Mouse (Mus musculus) large intestine, adult 2 months (tissue): ENCODE data around the gene Vps8. TPM values are rescaled to one million over a fixed set of nuclear protein-coding genes. Genes with fewer than 3 reads are reported as not detected.

ENCODE experiments used
- DNase-seq: peaks from one replicate; pipeline ENCODE4 v3.0.0-alpha.2; 2012; ENCODE audit warnings: low read depth, low spot score
- WGBS: fragments of 180-500 bp; shearing (Covaris S2); methylation state at CpG from one replicate; pipeline ENCODE4 v1.1.7; 2018; 5-methylcytosine and 5-hydroxymethylcytosine counted together
- polyA plus RNA-seq: library from polyadenylated mRNA; depleted of rRNA; stranded (reverse); fragments of >200 nt; gene quantifications from 2 replicates; pipeline ENCODE4 v1.2.3, GENCODE M21; 2012

The Vps8 gene
- polyA plus RNA-seq, 1 experiment, result 7.1 TPM

DNA sequence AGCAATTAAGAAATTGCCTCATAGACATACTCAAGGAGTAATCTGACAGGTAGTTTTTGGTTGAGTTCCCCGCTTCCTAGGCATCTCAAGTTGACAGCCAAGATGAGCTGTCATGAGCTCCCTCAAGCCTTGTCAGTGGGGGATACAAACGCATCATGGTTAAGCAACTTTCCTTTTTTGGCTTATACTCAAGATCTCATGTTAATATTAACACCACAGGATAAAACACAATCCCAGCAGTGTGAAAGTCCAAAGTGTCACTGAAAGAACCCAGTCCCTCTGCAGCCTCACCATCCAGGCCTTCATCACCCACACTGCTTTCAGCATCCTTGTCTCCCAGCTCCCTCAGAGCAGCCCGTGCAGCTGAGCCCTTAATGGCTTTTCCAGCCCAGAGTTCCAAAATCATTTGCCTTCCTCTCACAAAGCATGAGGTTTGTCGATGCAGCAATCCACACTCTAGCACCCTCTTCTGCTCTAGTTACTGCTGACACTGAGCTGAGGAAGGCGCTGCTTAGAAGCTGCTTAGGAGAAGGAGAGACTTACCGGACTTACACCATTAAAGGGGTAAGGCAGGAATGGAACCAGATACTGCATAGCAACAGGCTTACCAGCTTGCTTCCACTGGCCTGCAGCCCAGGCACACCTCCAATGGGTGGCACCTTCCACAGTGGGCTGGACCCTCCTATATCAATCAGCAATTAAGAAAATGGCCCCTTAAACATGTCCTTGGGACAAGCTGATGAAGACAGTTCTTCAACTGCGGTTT is 113.5 kb downstream of the Vps8 start:
- DNase-seq, result no peak
- whole genome bisulfite sequencing, result 73% methylated on average over 7 of the region's 7 CpGs

DNA sequence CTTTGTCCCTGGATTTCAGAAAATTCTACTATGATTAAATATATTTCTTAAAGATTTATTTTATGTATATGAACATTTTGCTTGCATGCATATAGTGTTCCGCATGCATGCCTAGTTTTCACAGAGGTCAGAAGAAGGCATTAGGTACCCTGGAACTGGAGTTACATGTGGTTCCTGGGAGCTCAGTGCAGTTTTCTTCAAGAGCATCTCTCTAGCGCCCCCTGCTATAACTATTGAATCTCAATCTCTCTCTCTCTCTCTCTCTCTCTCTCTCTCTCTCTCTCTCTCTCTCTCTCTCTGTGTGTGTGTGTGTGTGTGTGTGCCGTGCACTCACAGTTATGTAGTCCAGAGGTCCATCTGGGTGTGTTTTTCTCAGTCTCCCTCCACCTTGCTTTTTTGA is 114.4 kb downstream of the Vps8 start:
- DNase-seq, result no peak

DNA sequence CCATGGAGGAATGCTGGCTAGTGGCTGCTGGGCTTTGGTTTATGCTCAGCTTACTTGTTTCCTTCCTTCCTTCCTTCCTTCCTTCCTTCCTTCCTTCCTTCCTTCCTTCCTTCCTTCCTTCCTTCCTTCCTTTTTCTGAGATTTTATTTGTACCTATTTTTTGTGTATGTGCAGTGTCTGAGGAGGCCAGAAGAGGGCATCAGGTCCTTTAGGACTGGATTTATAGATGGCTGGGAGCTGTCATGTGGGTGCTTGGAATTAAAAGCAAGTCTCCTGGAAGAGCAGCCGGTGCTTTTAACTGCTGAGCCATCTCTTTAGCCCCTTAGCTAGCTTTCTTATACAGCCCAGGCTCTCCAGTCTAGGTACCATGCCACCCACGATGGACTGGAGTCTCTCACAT is 116.0 kb downstream of the Vps8 start:
- DNase-seq, result no peak
- 56% methylated on average over 2 of the region's 2 CpGs for WGBS

More for the DNA sequence above, 114.4 kb downstream of the Vps8 start:
- WGBS, result 88% methylated on average over 3 of the region's 3 CpGs

DNA sequence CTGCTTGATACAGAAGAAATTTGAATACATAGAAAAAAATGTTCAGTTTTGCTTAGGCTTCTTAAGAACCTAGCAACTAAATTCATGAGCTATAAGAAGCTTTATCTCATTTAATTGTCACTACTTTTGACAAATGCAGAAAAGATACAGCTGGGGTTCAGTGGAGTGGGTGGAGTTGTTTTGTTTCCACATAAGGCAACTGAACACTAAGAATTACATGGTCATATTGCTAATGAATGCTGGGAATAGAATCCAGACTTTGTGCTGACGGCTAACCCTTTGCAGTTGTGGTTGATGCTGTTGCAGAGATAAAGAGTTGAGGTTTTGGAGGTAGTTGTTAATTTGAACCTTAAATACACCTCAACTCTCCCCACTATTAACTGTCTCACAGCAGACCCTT is 119.6 kb downstream of the Vps8 start:
- DNase-seq, result no peak
- 96% methylated on average over 1 of the region's 1 CpGs for WGBS

DNA sequence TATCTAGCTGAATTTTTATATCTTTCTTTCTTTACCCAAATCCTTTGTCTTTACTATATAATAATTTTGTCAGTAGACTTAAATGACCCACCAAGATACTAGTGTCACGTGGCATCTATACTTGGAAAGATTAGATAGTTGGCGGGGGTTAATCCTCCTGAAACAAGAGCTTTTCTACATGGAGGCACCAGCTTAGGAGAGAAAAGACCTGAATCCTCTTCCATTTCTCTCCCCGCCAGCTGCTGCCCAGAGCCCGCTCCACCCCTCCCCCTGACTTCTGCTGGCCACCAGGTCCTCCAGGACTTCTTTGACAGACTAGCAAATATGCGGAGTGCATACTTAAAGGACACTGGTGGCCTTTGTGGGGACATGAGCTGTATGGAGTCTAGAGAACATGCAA is 124.5 kb downstream of the Vps8 start:
- no peak for DNase-seq
- WGBS, result 95% methylated on average over 5 of the region's 5 CpGs

DNA sequence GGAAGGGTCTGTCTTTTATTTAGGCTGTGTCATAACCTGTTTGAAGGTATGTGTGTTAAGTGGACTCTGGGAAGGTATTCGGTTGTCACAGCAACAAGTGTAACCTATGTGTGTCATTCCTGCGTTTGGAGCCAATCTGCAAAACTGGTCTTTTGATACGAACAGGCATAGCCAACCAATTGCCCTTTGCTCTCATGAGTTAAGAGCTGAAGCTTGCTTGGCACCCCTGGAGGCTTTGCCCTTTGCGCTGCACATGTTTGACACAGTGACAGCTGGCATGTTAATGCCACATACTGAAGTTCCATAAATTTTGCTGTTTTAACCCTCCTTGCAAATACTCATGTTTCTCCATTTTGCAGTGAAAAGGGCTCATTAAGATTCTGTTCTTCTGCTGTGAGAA is 126.8 kb downstream of the Vps8 start:
- no peak for DNase-seq
- WGBS, result 54% methylated on average over 4 of the region's 4 CpGs

DNA sequence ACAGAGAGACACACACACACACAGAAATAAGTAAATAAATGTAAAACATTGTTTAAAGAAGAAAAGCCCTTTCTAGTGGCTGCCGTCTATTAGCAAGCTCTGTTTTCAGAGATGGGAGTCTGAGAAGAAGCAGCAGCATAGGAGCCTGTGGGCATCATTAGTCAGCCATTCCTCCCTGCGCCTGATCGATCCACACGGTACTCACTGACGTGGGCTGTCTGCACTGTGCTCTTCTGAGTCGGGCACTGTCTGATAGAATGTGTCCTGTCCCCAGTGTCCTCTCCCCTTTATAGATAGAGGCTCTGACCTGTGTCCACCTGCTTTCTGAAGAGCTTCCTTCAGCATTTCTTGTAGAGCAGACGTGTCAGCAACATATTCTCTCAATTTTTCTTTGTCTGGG is 127.5 kb downstream of the Vps8 start:
- WGBS, result 72% methylated on average over 7 of the region's 7 CpGs
- no peak for DNase-seq

DNA sequence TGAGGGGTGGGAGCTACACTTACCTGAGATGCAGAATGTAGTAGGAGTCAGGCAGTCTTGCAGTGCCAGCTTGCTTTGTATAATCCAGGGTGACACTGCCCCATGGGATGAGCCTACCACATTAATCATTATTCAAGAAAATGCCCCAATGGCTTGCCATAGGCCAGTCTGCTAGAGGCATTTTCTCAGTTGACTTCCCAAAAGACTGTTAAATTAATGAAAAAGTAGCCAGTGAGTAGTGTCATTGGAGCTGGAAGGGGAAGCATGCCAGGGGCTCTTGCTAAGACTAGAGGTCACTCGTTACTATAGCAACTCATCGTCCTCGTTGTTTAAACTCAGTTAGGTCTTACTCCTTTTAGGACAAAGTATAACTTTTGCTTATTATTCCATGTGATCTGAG is 130.6 kb downstream of the Vps8 start:
- 89% methylated on average over 3 of the region's 3 CpGs for WGBS
- no peak for DNase-seq

DNA sequence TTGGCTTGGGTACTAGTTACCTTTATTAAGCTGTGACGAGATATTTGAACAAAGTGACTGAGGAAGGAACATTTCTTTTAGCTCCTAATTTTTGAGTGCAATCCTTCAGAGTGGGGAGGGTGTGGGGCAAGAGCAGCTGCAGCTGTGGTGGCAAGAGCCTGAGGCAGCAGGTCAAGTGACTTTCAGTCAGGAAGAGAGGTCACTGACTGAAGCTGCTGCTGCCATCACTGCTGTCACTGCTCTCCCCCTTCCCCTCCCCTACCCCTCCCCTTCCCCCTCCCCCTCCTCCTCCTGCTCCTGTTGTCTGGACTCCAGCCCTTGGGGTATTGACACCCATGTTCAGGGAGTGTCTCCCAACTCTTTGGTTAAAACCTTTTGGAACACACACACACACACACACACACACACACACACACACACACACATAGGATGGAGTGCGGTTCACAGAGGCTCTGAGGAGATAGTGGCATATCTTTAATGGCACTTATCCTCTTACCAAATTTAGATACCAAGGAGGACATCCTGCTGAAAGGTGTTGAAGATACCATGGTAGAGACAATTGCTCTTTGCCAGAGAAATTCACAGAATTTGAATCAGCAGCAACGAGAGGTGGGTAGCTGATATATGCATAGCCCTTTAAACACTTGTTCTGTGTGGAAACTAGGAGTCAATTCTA is 139.8 kb downstream of the Vps8 start:
- DNase-seq, result no peak
- WGBS, result 90% methylated on average over 3 of the region's 3 CpGs

DNA sequence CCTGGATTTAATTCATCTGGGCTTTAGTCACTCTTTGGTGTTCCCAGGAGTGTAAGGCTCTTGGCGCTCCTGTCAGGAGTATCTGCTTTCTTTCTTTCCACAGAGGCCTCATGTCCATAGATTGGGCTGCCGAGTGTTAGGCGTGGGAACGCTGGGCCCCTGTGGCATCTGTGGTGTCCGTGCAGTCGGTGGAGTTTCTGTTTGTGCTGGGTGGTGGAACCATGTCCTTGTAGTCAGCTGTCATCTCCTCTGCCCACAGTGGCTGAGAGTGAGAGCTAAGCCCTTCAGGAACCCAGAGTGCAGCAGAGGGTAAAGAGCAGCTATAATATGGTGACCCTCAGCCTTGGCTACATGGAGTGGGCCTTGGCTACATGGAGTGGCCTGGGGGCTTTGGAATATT is 140.4 kb downstream of the Vps8 start:
- no peak for DNase-seq
- WGBS, result 87% methylated on average over 6 of the region's 6 CpGs

DNA sequence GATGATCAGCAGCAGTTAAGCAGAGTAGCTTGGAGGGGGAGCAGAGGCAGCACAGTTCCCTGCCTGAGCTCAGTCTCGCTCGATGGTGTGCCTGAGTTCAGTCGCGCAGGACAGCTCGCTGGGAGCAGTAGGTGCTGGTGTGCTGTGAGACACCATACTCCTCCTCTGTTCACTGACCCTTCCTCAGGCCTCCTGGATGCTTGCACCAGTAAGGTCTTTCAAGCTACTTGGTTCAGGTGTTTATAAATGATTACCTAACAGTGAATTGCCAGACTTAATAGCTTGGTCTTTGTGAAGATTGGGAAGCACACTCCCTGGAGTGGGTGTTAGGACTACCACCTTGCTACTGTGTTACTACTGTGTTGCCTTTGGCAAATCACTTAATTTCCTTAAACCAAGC is 144.2 kb downstream of the Vps8 start:
- 97% methylated on average over 5 of the region's 5 CpGs for WGBS
- DNase-seq, result no peak

DNA sequence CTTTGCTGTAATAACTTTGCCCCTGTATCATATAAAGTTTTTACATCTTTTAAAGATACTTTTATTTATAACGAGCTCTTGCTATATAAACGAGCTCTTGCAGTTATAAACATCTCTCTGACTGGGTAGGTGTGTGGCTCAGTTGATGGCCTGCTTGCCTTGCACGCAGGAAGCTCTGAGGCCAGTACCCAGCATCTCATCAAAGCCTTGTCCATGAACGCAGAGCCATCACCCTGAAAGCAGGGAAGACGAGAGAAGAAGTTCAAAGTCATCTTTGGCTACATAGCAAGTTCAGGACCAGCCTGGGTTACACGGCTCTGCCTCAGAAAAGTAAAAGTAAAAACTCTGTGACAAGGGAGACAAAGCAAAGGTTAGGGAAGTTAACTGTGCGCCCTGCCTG is 147.0 kb downstream of the Vps8 start:
- DNase-seq, result no peak
- 73% methylated on average over 7 of the region's 7 CpGs for WGBS

DNA sequence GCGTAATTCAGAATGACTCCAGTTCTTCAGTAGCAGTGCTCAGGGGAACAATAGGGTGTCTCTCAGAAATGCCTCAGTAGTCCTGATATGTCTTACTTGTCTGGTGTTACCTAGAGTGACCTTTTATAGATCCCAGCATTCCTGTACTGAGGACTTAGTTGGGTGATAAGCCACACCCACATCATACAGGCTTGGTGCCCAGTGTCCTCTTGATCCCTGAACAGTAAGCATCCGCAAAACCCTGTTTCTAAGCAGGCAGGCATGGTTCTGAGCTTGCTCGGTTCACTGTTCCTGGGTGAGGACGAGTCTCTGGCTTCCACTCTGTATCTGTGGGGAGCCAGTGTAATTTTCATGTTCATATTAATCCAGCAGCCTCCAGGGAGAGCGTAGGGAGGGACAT is 147.9 kb downstream of the Vps8 start:
- peak; percentile 6 for DNase-seq

DNA sequence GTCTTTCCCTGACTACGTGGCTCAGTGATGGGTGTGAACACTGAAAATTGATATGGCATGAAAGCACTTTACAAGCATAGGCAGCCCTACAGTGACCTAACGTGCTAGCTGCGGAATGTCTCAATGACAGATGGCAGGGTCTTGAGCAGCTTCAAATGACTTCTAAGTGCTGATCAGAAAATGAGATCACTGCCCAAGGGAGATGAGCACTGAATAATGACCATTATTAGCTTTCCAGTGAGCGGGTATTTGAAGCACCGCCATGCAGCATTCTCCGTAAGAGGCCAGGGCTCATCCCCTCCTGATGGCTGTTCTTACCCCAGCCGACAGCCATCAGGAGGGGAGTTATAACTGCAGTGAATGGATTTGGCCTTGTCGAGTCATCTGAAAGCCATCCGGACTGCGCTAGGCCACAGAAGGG is 153.1 kb downstream of the Vps8 start:
- WGBS, result 90% methylated on average over 10 of the region's 10 CpGs
- DNase-seq, result no peak

More for the DNA sequence above, 147.9 kb downstream of the Vps8 start:
- WGBS, result 68% methylated on average over 5 of the region's 5 CpGs

DNA sequence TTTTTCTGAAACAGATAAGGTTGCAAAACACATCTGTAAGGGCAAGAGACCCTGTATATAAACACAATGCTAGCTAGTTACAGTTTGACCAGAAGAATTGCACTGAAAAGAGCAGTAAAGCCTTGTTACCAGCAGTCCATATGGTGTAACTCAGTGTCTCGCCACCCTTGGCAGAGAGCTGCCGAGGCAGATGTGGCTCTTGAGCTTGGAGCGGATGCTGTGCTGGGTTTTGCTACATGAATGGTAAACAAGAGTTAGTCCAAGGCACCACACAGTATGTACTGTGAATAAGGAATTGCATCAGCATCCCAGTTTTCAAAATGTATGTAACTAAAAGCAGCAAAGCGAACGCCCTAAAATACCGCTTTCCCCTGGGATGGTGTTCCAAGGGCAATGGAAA is 166.2 kb downstream of the Vps8 start:
- whole genome bisulfite sequencing, result 83% methylated on average over 6 of the region's 6 CpGs

DNA sequence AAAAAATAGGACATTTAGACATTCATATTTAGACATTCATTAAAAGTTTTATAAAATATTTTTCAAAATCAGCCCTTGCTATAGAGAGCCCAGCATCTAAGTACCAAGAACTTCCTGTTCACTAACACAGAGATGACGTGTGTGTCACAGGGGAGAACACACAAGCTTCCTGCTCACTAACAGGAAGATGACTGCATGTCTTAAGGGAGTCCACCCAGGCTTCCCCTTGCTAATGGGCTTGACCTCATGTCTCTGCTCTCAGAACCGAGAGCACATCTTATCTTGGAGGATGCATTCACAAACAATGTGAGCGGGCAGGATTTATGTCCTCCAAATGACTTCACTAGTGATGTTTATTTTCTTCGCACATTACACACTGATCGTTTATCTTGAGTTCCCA is 167.9 kb downstream of the Vps8 start:
- WGBS, result 57% methylated on average over 5 of the region's 5 CpGs
- no peak for DNase-seq

More for the DNA sequence above, 166.2 kb downstream of the Vps8 start:
- no peak for DNase-seq

DNA sequence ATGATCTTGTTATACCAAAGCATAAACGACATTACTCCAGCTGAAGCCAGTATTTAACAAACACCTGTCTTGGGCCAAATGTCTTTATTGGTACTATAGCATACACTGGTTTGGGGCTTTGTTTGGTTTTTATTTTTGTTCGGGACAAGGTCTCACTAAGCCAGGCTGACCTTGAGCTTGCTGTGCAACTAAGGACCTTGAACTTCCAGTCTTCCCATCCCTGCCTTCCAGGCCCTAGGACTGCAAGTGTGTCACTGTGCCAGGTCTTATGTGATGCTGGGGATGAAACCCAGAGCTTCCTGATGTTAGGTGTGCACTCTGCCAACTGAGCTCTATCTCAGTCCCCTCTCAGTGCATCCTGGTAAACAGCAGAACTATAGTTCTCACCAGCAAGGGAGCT is 168.6 kb downstream of the Vps8 start:
- DNase-seq, result no peak

DNA sequence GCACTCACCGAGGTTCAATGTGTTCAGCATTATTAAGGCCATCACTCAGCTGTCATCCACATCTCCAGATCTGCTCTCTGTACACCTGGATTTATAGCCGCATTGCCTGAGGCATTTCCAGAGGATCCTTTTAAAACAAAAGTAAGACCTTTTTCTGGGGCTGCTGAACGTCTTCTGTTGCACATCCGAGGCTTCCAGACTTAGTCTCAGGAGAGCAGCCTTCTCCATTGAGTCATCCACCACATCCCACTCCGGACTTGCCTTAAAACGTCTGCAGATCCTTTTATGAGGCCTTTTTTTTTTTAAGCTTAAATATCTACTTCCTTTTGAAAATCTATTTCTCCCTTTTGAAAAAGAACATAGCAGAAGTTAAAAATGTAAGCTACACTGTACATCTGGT is 172.6 kb downstream of the Vps8 start:
- 63% methylated on average over 6 of the region's 6 CpGs for WGBS

More for the DNA sequence above, 168.6 kb downstream of the Vps8 start:
- WGBS, result 59% methylated on average over 2 of the region's 2 CpGs

DNA sequence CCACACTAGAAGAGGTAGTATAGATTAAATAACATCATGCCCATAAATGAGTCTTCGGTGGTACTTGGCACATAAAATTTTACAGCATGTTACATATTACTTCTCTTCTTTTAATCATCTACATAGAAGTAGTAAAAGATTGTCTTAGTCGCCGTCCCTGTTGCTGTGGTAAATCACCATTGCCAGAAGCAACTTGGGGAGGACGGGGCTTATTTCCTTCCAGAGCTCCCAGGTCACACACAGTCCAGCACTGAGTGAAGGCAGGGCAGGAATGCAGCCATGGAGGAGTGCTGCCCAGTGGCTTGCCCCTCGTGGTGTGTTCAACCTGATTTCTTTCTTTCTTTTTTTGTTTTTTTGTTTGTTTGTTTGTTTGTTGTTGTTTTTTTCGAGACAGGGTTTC is 181.4 kb downstream of the Vps8 start:
- WGBS, result 40% methylated on average over 6 of the region's 6 CpGs
- DNase-seq, result no peak

More for the DNA sequence above, 172.6 kb downstream of the Vps8 start:
- DNase-seq, result no peak

DNA sequence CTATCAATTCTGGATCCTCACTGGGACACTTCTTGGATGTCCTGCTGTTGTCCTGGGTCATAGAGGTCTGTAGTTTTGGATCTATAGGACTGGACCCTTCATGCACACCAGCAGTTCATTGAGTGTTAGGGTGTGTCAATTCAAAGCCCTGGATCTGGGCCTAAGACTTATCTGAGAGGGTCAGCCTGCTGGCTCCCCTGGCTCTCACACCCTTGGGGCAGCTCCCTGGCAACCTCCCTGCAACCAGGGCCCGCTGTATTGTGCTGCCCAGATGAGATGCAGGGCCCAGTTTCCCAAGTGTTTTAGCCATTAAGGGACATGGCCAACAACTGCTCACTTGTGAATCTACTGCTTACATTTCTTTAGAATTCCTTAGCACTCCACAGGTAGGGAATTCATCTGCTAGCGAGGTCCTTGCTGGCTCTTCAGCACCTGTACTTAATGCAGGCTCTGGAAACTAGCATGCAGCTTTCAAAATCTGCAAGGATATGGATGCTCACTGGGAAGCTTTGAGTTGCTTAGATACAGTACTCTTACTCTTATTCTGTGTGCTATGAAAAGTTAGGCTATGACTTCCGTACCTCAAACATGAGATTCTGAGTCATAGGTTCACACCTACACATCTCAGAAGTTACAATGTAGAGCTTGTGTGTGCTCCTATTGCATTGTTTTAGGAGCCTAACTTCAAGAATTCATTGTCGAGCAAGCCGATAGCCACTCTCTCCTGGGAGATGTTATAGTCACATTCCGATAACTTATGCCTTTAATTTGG is 183.5 kb downstream of the Vps8 start:
- DNase-seq, result no peak
- 63% methylated on average over 6 of the region's 6 CpGs for WGBS
